Mouse (Mus musculus) adrenal gland, postnatal 4 days (tissue): ENCODE results near the gene Hist1h4d. TPM values are rescaled to one million over a fixed set of nuclear protein-coding genes. Genes with fewer than 3 reads are reported as not detected.
"Not testable (repeated sequence)": the region's sequence is repeated elsewhere in the genome, so short reads cannot be mapped to it uniquely, and the experiment has no call there.

Experiments used
- DNase-seq, 2 experiments: peaks; one replicate each; pipeline ENCODE4 v3.0.0; 2021 to 2022; ENCODE audit warnings: low spot score in 2 of 2, mixed read lengths in 2 of 2
- total RNA-seq, 2 experiments: library from RNA; stranded (reverse); gene quantifications; 2 replicates each; pipeline ENCODE4 v1.2.3; 2021

Hist1h4d gene
- total RNA-seq, 2 experiments from 2014 or later = 413 to 478 TPM

DNA sequence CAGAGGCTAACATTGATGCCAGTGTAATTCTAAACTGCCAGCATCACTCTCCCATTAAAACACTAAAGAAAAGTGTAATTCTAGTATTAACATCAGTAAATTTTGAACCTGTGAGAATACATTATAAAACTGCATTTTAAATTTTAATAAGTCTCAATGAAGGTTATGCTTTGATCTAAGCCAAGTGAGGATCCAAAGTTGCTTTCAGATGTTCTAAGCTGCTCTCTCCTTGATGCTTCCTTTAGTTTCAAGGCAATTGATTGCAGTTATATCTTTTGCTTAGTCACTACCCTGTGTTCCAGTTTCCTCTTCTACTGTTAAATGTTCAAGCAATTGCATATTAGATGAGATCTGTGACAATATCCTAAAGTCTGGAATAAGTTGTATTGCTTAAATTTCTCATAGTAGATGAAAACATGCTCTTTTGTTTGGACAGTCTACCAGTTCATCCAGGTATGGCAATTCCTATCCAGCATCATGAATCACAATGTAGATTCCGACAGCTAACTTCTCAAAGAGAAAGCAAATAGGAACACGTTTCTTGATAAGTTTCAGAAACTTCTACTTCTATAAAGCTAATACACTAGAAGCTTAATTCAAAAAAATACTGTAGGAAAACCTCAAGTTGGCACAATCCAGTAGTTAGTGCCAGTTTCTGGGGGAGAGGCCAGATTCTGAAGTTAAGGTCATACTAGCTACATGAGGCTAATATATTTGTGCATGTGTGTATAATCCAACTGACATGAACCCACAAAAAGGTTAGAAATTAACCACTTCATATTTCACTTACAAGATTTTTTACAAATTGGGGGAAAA, 9.0 kb upstream of the Hist1h4d start:
- no peak for DNase-seq

DNA sequence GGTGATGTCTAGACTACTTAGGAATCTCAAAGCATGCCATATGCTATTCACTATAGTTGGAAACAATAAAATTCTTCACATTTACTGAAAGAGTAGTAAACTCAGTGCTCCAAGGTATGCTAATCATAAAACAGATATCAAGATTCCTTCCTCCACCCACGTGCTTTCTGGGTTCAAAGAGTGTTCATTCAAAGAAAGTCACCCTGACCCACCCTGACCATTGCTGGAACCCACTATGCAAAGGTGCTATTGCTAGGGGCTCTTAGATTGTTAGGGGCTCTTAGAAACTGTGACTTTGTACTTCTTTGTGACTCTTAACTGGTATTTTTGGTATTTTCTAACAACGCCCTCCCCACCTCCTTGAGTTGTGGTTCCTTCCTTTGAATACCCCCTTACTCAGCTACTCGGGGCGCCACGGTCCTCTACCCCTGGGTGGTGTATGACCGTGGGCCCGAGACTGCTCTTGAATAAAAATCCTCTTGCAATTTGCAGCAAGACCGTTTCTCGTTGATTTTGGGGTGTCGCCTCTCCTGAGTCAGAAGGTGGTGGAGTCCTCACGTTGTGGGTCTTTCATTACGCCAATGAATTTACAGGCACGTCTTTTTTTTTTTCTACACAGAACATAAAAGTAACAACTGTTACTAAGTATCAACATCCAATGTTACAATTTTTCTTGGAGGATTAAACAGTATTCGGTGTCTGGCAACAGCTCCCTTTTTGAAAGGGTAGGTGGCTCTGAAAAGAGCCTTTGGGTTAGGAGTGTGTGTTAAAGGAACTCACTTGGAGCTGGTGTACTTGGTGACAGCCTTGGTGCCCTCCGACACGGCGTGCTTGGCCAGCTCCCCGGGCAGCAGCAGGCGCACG, 8.1 kb upstream of the Hist1h4d start:
- DNase-seq = not testable (repeated sequence)

DNA sequence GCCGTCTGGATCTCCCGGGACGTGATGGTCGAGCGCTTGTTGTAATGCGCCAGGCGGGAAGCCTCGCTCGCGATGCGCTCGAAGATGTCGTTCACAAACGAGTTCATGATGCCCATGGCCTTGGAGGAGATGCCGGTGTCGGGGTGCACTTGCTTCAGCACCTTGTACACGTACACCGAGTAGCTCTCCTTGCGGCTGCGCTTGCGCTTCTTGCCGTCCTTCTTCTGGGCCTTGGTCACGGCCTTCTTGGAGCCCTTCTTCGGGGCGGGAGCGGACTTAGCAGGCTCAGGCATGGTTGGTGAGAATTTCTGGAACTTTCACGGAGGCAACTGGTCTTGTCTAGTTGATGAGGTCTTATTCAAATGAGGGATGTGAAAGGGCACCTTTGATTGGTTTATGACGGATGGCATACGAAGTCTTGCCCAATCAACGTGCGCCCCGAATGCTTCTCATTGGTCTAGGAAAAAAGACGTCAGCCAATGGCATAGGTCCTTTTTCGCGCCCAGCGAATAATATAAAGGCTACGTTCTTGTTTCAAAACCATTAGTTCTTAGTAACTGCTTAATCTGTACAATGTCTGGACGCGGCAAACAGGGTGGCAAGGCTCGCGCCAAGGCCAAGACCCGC, 7.4 kb upstream of the Hist1h4d start, which contains the start of the genes Hist1h2bf and Hist1h2ad:
Gene Hist1h2bf (minus strand): TSS at position 299 of the 627 bp plus-strand sequence.
Gene Hist1h2ad (plus strand): TSS at position 484 of the 627 bp plus-strand sequence.
- peak; percentile 49 to 79 for DNase-seq

DNA sequence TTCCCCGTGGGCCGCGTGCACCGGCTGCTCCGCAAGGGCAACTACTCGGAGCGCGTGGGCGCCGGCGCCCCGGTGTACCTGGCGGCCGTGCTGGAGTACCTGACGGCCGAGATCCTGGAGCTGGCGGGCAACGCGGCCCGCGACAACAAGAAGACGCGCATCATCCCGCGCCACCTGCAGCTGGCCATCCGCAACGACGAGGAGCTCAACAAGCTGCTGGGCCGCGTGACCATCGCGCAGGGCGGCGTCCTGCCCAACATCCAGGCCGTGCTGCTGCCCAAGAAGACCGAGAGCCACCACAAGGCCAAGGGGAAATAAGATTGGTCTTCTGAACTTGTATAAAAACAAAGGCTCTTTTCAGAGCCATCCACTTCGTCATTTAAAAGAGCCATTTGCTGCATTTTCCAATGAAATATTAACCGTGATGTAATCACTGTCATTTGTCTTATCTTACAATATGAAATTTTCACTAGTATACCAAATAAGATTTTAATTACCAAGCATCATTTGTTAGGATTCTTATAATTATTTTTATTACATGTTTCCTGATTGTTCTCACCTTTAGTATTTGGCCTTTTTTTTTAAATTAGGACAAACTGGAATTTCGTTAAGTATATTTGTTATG, 6.7 kb upstream of the Hist1h4d start:
- not testable (repeated sequence) for DNase-seq

DNA sequence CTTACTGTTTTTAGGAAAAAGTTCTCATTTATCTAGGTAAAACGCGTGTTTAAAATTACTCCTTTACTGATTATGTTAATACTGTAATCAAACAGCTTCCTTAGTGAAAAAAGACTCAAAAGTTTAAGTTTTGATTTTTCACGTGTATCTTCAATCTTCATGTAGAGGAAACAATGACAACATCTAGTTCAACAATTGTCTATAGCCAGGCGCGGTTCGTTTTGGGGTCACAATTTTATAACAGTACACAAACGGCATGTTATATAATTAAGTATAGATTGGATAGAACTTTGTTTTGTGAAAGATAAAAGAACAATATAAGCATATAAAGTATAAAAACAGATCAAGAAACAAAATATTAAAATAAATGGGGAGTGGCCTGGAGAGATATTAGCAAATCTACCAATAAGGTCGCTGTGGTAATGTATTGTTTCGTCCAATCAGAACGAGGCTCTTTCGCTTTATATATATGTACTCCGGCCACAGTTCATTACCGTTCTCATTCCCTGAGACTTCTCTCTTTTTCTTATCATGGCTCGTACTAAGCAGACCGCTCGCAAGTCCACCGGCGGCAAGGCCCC, 6.0 kb upstream of the Hist1h4d start, which contains the start of gene Hist1h3d:
Gene Hist1h3d (plus strand): TSS at position 493 of the 581 bp plus-strand sequence.
- DNase-seq = no peak

DNA sequence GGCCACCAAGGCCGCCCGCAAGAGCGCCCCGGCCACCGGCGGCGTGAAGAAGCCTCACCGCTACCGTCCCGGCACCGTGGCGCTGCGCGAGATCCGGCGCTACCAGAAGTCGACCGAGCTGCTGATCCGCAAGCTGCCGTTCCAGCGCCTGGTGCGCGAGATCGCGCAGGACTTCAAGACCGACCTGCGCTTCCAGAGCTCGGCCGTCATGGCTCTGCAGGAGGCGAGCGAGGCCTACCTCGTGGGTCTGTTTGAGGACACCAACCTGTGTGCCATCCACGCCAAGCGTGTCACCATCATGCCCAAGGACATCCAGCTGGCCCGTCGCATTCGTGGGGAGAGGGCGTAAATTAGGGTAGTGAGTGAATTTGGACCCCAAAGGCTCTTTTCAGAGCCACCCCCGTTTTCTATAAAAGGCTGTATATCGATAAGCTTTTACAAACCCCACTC, 5.5 kb upstream of the Hist1h4d start:
- not testable (repeated sequence) for DNase-seq

DNA sequence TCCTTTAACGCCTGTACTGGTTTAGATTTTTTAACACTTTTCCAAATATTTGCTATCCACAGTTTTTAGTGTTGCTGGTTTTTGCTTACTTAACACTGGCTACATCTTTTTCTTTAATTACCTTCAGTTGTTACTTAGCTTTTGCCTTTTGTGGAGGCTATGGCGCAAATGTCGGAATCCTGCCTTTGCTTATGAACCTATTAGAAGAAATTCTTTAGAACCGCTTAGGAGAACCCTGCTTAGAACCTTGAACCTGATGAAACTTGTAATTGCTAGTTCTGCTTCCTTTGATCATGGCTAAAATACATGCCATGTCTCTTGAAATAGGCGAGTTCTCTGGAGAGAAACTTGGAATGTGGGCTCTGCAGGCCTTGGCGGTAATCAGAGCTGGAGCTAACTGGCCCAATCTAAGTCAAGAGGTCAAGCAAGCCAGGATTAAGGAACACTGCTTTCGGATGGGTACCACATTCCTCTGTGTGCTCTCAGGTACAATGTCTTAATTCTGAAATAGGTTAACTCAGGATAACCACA, 5.0 kb upstream of the Hist1h4d start:
- DNase-seq = no peak

DNA sequence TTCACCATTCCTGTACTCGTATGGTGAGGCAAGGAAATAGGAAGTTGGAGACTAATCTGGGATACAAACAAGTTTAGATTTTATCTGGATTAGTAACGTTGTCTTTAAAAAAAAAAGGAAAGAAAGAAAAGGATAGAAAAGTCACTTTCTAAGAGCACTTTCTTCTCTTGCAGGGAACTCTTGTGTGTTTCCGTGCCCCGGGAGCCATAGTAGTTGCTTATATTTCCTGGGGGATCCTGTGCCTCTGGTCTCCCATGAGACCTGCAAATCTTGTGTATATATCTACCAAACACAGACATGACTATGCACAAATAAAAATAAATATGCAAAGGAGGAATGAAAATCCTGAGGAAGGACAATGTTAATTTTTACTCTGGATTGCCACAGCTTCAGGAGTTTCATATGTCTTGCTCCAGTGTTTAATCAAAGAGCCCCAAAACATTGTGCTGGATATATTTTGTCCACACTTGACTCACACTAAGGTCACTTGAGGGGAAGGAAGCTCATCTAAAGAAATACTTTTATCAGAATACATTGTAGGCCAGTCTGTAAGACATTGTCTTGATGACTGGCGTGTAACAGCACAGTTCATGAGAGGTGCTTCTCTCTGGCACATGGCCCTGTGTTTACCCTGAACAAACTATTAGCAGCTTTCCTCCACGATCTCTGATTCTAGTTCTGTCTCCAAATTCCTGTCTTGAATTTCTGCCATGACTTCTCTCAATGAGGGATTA, 4.3 kb upstream of the Hist1h4d start:
- no peak for DNase-seq

DNA sequence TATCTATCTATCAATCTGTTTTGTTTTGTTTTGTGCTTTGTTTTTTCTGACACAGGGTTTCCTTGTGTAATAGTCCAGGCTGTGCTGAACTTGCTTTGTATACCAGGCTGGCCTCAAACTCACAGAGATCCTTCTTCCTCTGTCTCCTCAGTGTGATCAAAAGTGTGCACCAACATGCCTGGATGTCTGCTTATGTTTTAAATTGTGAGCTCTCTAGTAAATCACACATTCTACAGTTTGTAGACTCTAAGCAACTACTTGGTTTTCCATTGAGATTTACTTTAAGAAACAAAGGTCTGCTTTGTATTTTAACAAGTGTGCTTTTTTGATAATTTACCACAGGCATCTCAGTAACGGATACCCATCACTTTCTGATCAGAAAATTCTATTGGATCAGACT, 3.6 kb upstream of the Hist1h4d start:
- no peak for DNase-seq

DNA sequence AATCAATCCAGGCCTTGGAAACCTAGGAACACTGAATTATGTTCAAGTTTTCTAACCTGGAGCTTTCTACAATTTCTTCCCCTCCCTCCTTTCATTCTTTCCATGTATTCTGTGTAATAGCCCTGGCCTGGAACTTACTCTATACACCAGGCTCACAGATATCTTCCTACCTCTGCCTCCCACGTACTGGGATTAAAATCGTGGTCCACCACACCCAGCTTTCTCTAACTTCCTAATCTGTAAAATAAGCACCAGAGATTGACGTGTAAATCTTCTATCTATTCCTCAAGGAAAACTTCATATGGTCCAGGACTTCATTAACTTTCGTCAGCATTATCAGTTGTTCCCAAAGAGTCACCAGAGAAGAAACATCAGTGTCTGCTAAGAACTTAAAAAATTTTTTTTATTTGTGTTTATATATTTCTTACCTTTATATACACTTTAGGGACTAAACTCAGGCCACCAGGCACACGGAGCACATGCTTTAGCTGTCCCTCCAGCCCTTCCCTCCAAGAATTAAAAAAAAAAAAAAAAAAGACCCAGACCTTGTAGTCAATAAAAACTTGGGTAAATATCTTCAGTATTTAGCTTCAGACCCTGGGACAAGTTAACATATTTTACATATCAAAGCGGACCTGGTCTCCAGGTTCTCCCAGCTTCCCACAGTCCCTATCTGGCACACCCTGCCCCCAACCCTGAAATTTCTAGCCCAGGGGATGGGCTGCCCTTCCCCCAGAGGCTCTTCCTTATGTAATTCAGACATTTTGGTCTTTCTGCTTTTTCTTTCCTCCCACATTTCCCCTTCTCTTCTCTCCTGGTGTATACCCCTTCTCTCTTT, 1.0 kb downstream of the Hist1h4d start:
- DNase-seq = no peak

DNA sequence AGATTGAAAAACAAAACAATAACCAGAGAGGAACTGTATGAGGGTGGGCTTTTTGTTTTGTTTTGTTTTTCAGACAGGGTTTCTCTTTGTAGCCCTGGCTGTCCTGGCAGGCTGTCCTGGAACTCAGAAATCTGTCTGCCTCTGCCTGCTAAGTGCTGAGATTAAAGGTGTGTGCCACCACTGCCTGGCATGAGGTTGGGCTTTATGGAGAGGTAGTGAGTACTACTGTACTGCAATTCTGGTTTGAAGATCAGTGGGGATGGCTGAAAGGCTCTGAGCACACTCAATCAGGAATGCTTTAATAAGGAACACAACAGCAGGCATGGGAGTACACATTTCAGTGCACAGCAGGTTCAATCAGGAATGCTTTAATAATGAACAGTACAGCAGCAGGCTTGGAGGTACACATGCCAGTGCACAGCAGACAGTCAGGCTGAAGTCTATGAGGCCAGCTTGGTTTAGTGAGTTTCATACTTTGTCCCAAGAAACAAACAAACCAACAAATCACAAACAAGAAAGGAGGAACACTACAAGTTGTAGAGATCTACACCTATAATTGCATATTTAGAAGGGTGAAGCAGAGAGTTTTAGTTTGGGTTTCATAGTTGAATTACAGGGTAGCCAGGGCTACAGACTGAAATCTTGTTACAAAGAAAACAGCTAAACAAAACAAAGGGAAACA, 2.1 kb downstream of the Hist1h4d start:
- DNase-seq = no peak

DNA sequence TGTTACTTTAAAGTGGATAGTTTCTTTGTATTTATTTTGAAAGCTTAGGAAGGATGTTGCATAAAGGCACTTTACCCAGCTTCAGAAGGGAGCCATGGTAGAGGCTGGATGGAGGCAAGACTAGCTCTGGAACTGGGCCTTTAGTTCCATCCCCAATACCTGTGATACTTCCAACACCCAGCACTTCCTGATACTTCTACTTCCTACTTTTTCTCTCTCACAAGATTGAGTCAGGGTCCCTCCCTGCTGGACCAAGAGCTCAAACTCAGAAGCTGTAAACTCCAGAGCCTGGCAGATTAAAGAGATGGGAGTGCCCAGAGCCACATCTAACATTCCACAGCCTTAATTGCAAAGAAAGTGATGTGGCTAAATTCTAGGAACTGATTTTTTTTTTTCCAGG, 2.9 kb downstream of the Hist1h4d start:
- no peak for DNase-seq

DNA sequence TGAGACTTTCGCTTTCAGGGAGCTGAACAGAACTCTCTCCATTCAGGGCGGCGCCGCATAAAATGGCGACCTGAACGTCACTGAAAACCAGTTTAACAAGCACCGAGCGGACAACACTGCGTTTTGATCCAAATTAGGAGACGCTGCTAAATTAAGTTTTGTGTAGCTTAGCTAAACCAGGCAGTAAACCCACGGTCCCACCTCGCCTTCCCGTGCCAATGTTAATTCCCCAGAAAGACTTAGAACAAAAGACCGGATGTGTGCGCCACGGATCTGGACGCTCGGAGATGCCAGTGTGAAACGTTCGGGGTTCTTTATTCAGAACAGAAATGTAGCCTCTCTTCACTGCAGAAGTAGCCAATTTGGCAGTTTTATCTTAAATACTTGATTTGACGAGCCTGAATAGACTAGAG, 3.6 kb downstream of the Hist1h4d start:
- peak in 1 of 2 experiments; percentile 50 for DNase-seq

DNA sequence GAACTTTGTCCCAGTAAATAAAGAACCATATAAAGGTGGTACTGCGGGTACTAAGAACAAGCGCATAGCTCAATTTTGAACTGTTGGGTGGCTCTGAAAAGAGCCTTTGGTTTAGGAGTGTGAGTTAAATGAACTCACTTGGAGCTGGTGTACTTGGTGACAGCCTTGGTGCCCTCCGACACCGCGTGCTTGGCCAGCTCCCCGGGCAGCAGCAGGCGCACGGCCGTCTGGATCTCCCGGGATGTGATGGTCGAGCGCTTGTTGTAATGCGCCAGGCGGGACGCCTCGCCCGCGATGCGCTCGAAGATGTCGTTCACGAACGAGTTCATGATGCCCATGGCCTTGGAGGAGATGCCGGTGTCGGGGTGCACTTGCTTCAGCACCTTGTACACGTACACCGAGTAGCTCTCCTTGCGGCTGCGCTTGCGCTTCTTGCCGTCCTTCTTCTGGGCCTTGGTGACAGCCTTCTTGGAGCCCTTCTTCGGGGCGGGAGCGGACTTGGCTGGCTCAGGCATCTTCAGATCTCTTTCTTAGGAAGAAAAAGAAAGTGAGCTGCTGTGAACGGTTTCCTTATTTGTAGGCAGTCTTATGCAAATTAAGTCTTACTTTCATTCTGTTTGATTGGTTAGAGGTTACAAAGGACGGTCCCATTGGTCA, 4.2 kb downstream of the Hist1h4d start:
- DNase-seq = peak in 1 of 2 experiments; percentile 43

DNA sequence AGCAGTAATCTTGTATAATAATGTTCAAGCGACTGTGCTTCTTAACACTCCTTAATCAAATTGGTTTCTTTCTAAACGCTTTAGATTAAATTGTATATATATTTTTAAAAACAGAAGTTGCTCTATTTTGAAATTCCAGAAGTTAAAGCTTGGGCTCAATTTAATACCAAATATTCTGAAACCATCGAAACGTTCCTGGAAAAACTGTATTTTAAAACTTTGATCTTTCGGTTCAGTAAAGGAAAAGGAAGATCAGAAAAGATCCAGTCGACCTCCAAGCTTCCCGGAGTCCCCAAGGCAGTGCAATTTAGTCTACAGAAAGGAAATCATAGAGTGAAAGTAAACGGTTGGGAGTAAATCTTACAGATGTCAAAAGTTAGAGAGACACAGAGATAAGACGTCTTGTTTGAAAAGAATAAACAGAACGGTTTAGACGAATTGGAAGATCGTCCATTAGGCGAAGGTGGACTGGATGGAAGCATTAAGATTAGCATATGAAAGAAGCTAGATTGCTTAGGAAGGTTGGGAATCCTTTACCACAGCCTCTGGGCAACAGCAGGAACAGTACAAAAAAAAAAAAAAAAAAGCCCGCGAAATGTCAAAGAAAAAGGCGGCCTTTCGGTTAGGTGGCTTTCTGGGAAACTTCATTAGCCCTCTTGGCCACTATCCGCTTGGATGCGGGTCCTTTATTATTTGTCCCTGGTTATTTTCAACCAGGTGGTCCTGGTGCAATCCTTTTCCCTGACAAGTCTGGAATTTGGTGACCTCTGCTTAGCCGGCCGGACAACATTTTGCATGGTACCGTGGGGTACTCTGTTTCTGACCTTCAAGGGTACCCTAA, 4.9 kb downstream of the Hist1h4d start:
- DNase-seq = no peak

DNA sequence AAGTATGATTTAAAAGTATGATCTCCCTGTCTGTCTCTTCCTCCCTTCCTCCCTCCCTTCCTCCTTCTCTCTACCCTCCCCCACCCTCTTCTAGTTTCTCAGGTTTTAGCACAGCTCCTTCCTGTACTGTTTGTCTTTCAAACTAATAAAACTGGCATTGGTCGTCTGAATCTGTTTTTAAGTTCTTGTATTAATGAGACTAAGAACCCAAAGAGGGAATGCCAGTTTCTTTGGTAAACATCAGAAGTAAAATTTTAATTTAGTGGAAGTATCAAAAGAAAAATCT, 5.5 kb downstream of the Hist1h4d start:
- DNase-seq = no peak

DNA sequence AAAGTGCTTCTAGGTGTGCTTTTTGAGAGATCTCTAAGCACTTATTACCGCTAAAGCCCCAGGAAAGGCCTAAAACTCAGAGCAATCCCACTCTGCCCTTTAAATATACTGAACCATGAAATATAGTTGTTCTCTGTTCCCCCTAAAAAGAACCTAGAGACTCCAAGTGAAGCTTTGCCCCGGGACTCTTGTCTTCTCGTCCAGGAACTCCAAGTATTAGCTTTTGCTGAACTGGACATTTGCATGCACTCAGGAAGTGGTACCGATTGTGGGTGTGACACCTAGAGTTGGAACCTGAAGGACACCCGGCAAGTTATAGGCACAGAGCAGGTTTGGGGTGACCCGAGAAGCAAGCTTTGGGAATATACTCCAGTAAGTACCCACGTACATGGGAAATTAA, 9.8 kb downstream of the Hist1h4d start:
- no peak for DNase-seq
